In the genomic region with DNA sequence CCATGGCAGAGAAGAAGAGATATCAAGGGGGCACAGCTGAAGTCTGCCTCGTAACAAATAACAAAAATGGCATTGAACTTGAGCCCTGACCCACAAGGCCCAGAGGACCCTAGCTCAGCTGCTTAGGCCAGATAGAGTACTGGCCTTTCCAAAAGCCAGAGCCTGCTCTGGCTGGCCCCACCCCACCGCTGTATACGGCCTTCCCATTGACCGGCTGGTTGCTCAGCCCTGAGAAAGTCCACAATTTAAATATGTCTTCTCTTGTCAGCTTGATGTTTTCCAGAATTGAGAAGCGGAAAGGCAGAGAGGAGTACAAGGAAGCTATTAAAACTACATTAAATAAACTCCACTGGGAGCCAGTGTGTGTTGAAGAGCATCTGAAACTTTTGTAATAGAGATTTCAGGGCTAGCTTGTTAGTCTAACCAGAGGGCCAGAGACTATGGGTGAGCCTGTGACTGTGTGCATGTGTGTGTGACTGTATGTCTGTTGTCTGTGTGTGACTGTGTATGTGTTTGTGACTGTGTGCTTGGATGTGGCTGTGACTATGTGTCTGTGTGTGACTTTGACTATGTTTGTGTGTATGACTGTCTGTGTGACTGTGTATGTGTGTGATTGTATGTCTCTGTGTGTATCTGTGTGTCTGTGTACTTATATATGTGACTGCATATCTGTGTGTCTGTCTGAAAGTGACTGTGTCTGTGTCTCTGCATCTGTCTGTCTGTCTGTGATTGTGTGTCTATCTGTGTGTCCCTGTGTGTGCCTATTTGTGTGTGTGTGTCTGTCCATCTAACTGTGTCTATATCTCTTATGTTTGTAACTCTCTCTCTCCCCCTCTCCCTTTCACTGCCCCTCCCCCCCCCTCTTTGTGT, we compare ENCODE assay signal across 10 mouse cellular contexts. TPM values are rescaled to one million over a fixed set of nuclear protein-coding genes. Genes with fewer than 3 reads are reported as not detected.
A peak's percentile ranks its signal among the peaks of the same experiment; 100 is the strongest.
DNase-seq lines count a peak whose midpoint lies in the region; ATAC-seq and TF ChIP-seq lines count a peak whose summit lies in the region.
"Had no signal": no experiment of that assay in that cellular context is flagged by ENCODE, and none has a peak within 500 bp of the region (broad histone marks: within the 10 kb centered on the region; RNA-seq: fewer than 3 reads in every experiment).

No protein-coding gene starts in this region.

- H3K4me2 ChIP-seq in kidney, embryonic 15.5 days = no peak overlapping the region
- H3K4me2 ChIP-seq in limb, embryonic 11.5 days (ENCODE audit: low read depth, severe bottlenecking) = 0 out of 2 replicates have a peak overlapping the region, but pooled peaks have one; percentile 1

- no peak for TF ChIP-seq RAD21 in MEL (IDR thresholded peaks at IDR 0.05; ENCODE audit: low read depth, low read length)

- no peak for TF ChIP-seq EP300 in MEL (IDR thresholded peaks at IDR 0.05; ENCODE audit: low read depth in 1 of 2, low read length in 2 of 2)

- no peaks in the 10 kb centered on the region for H3K9me3 ChIP-seq in kidney, embryonic 15.5 days (replicated peaks)
- H3K9me3 ChIP-seq in MEL (replicated peaks; ENCODE audit: insufficient read depth, low read length) = no peaks in the 10 kb centered on the region
- no peaks in the 10 kb centered on the region for H3K9me3 ChIP-seq in limb, embryonic 11.5 days (ENCODE audit: control insufficient read depth, low read length)

- no peak overlapping the region for H3K9ac ChIP-seq in kidney, embryonic 15.5 days
- no peak overlapping the region for H3K9ac ChIP-seq in MEL (ENCODE audit: control insufficient read depth, low read depth, low read length, poor library complexity, severe bottlenecking)
- no peak overlapping the region for H3K9ac ChIP-seq in limb, embryonic 11.5 days (ENCODE audit: low read length)

- H3K27ac ChIP-seq in kidney, embryonic 15.5 days = peak overlapping the region; percentile 69
- H3K27ac ChIP-seq in kidney, adult 2 months (ENCODE audit: insufficient read depth, low read depth, low read length) = no peak overlapping the region
- no peak overlapping the region for H3K27ac ChIP-seq in MEL (ENCODE audit: control insufficient read depth, low read depth, low read length)
- H3K27ac ChIP-seq in bone marrow, adult 2 months (ENCODE audit: control insufficient read depth, insufficient read depth, low read depth, low read length, poor library complexity) = peak overlapping the region; percentile 21; the same call in 1 of the 2 replicates
- H3K27ac ChIP-seq in limb, embryonic 11.5 days (replicated peaks; ENCODE audit: low read depth, low read length) = peak overlapping the region; percentile 61

- 46% methylated on average over 5 of the region's 5 CpGs for WGBS in kidney, embryonic 15.5 days
- 64% methylated on average over 5 of the region's 5 CpGs for WGBS in kidney, adult 2 months
- WGBS in bone marrow, adult 2 months = 87% methylated on average over 5 of the region's 5 CpGs
- 51% methylated on average over 5 of the region's 5 CpGs for WGBS in limb, embryonic 11.5 days

- TF ChIP-seq CTCF in kidney, adult 2 months (conservative IDR thresholded peaks at IDR 0.05; ENCODE audit: insufficient read depth, insufficient read length, low read depth, low read length) = no peak
- no peak for TF ChIP-seq CTCF in MEL (IDR thresholded peaks at IDR 0.05 in 2 of 3, conservative IDR thresholded peaks at IDR 0.05 in 1 of 3; ENCODE audit: control insufficient read depth in 1 of 3, insufficient read depth in 1 of 3, low read depth in 2 of 3, low read length in 3 of 3, poor library complexity in 1 of 3, severe bottlenecking in 1 of 3)
- no peak for TF ChIP-seq CTCF in bone marrow, adult 2 months (IDR thresholded peaks at IDR 0.05; ENCODE audit: control insufficient read depth, insufficient read depth, low read length)

- H3K79me2 ChIP-seq in MEL (ENCODE audit: control insufficient read depth, insufficient read depth, low read length, poor library complexity) = no peaks in the 10 kb centered on the region

- no peak for TF ChIP-seq POLR2A in kidney, adult 2 months (IDR thresholded peaks at IDR 0.05; ENCODE audit: low read depth, low read length)
- TF ChIP-seq POLR2A in MEL (IDR thresholded peaks at IDR 0.05; ENCODE audit: control insufficient read depth in 1 of 2, insufficient read depth in 1 of 2, low read depth in 1 of 2, low read length in 2 of 2, poor library complexity in 1 of 2) = no peak
- TF ChIP-seq POLR2A in bone marrow, adult 2 months (IDR thresholded peaks at IDR 0.05; ENCODE audit: borderline replicate concordance, control insufficient read depth, low read depth, low read length) = no peak

- no peaks in the 10 kb centered on the region for H3K36me3 ChIP-seq in kidney, embryonic 15.5 days
- H3K36me3 ChIP-seq in kidney, adult 2 months (ENCODE audit: control insufficient read depth, insufficient read depth, low read length) = no peaks in the 10 kb centered on the region
- H3K36me3 ChIP-seq in MEL (ENCODE audit: control insufficient read depth in 1 of 2, insufficient read depth in 2 of 2, low read length in 2 of 2) = no peaks in the 10 kb centered on the region
- H3K36me3 ChIP-seq in limb, embryonic 11.5 days (ENCODE audit: control insufficient read depth, insufficient read depth, low read length) = no peaks in the 10 kb centered on the region

- peaks cover 47% of the 10 kb centered on the region for H3K4me1 ChIP-seq in kidney, embryonic 15.5 days
- H3K4me1 ChIP-seq in kidney, adult 2 months (ENCODE audit: control insufficient read depth, insufficient read depth, low read length) = peaks cover 4% of the 10 kb centered on the region; the same call in 1 of the 2 replicates
- no peaks in the 10 kb centered on the region for H3K4me1 ChIP-seq in MEL (ENCODE audit: control insufficient read depth in 1 of 2, insufficient read depth in 2 of 2, low read length in 2 of 2)
- no peaks in the 10 kb centered on the region; the same call in 1 of the 2 replicates for H3K4me1 ChIP-seq in bone marrow, adult 2 months (ENCODE audit: control insufficient read depth, insufficient read depth, low read length)
- peaks cover 11% of the 10 kb centered on the region; the same call in 1 of the 2 replicates for H3K4me1 ChIP-seq in limb, embryonic 11.5 days (ENCODE audit: control insufficient read depth, insufficient read depth, low read length)

- H3K27me3 ChIP-seq in kidney, embryonic 15.5 days = no peaks in the 10 kb centered on the region
- no peaks in the 10 kb centered on the region for H3K27me3 ChIP-seq in kidney, adult 2 months (replicated peaks; ENCODE audit: control insufficient read depth, insufficient read depth, low read length)
- peaks cover 0 to 1% of the 10 kb centered on the region in 2 experiments; a peak in 2 of 4 replicates for H3K27me3 ChIP-seq in MEL (ENCODE audit: control insufficient read depth in 1 of 2, insufficient read depth in 2 of 2, low read length in 2 of 2)
- H3K27me3 ChIP-seq in limb, embryonic 11.5 days (ENCODE audit: control insufficient read depth, insufficient read depth, low read length) = no peaks in the 10 kb centered on the region

- DNase-seq in kidney, adult 2 months = no peak
- no peak for DNase-seq in MEL (ENCODE audit: low read depth, low spot score)
- DNase-seq in limb, embryonic 11.5 days (ENCODE audit: low spot score) = no peak
- no peak for DNase-seq in left cerebral cortex, adult 8-10 months (ENCODE audit: low spot score in 2 of 2)
- no peak for DNase-seq in urinary bladder, postnatal 4 days (ENCODE audit: low spot score in 2 of 2)

- ATAC-seq in kidney, embryonic 15.5 days (replicated peaks; ENCODE audit: low FRiP score) = peak; percentile 52; the same call in 1 of the 2 replicates
- ATAC-seq in limb, embryonic 11.5 days (ENCODE audit: insufficient number of reproducible peaks, low FRiP score, low TSS enrichment, low read depth) = peak; percentile 63

- no peak overlapping the region for H3K4me3 ChIP-seq in kidney, embryonic 15.5 days (replicated peaks)
- H3K4me3 ChIP-seq in kidney, adult 2 months (ENCODE audit: insufficient read depth, low read depth, low read length) = no peak overlapping the region
- H3K4me3 ChIP-seq in MEL (ENCODE audit: control insufficient read depth in 1 of 2, insufficient read depth in 1 of 2, low read depth in 2 of 2, low read length in 2 of 2) = no peak overlapping the region
- H3K4me3 ChIP-seq in bone marrow, adult 2 months (replicated peaks; ENCODE audit: control insufficient read depth, low read depth, low read length) = no peak overlapping the region
- H3K4me3 ChIP-seq in limb, embryonic 11.5 days (ENCODE audit: low read depth, low read length) = no peak overlapping the region

TF ChIP-seq in MEL, 35 proteins besides CTCF, POLR2A, EP300 and RAD21:
- TF ChIP-seq POLR2AphosphoS5 (IDR thresholded peaks at IDR 0.05; ENCODE audit: borderline replicate concordance, low read depth, low read length) = peak; percentile 56; the same call in 1 of the 2 replicates
- no peak for TF ChIP-seq CHD2 (IDR thresholded peaks at IDR 0.05; ENCODE audit: low read length)
TF ChIP-seq in MEL: peak in this region for 1.

RNA-seq across cellular contexts. Expression of gene Gm17571, which starts 36.9 kb away (rescaled TPM):
- not detected in 2 replicates for polyA plus RNA-seq in kidney, embryonic 15.5 days (2015; fragmentation: Nextera tagmentation; extraction: Ambion mirVana)
- not detected in 2 replicates for polyA plus RNA-seq in kidney, adult 2 months (2012; rRNA removed)
- not detected in 2 replicates for total RNA-seq in MEL (2012; rRNA removed)
- polyA plus RNA-seq in MEL (2012; ENCODE audit: insufficient read depth in 1 of 2, insufficient read length in 2 of 2, low read depth in 1 of 2, low replicate concordance in 2 of 2, missing spikeins in 1 of 2) = not detected
- not detected in 2 replicates for polyA plus RNA-seq in bone marrow, adult 2 months (2011; ENCODE audit: insufficient read depth, insufficient read length, low replicate concordance, missing spikeins)
- polyA plus RNA-seq in limb, embryonic 11.5 days (2014; fragmentation: Nextera tagmentation; extraction: Ambion mirVana) = not detected in 2 replicates
- not detected for total RNA-seq in left cerebral cortex, adult 8-10 months (2022)
- total RNA-seq: layer of hippocampus, postnatal 10 days; megakaryocyte progenitor cell, adult 5-6 weeks had no signal
- polyA plus RNA-seq: frontal cortex, adult 2 months had no signal

Comparison
In these comparisons a context has a peak if more than half of its experiments do, and no peak if none do; other contexts are left out.
1. H3K27ac ChIP-seq: peak in kidney, embryonic 15.5 days (single experiment), bone marrow, adult 2 months (single experiment) and limb, embryonic 11.5 days (single experiment); none in kidney, adult 2 months (single experiment) and MEL (single experiment).